Mouse (Mus musculus): Measurements from ENCODE around the gene Nr2e1. TPM values are rescaled to one million over a fixed set of nuclear protein-coding genes. Genes with fewer than 3 reads are reported as not detected.

The Nr2e1 gene
- 17.5 and 40.3 TPM in 2 replicates for polyA plus RNA-seq (2012; rRNA removed)

GRCm38 (mm10) chr10:42583157-42583872 is at the start of gene Nr2e1, which contains the start of gene Ostm1:
TSS of gene Nr2e1 (minus strand) at chr10:42583632.
TSS of gene Ostm1 (plus strand) at chr10:42583822.

Other genes starting within 250 kb of the Nr2e1 start
- 4.9 and 5.4 TPM in 2 replicates for gene Afg1l, start 105.1 kb downstream of the Nr2e1 start, polyA plus RNA-seq (2012; rRNA removed)
- gene Snx3, start 81.6 kb downstream of the Nr2e1 start, polyA plus RNA-seq (2012; rRNA removed) = 275 and 278 TPM in 2 replicates
- 26.4 and 34.2 TPM in 2 replicates for gene Ostm1, start 190 bp upstream of the Nr2e1 start, polyA plus RNA-seq (2012; rRNA removed)
- gene Sec63, start 177.9 kb upstream of the Nr2e1 start, polyA plus RNA-seq (2012; rRNA removed) = 58.0 and 59.0 TPM in 2 replicates

All from central nervous system, embryonic 14 days (tissue).